Mouse (Mus musculus): ENCODE results near the gene Kif9. TPM values are rescaled to one million over a fixed set of nuclear protein-coding genes. Genes with fewer than 3 reads are reported as not detected.

Kif9 gene
- polyA plus RNA-seq, 1 experiment from 2014 or later: 1.2 TPM

- Histone ChIP-seq H3K27ac (ENCODE audit: low read length) (no peak overlapping the region), H3K9me3 (replicated peaks; ENCODE audit: control insufficient read depth, low read length) (no peaks in the 10 kb centered on the region), H3K4me3 (ENCODE audit: low read length) (no peak overlapping the region), H3K9ac (ENCODE audit: low read length) (no peak overlapping the region), H3K4me1 (ENCODE audit: control insufficient read depth, insufficient read depth, low read length) (no peaks in the 10 kb centered on the region), H3K36me3 (ENCODE audit: control insufficient read depth, insufficient read depth) (peaks cover 10% of the 10 kb centered on the region), H3K4me2 (ENCODE audit: low read depth, low read length) (no peak overlapping the region), H3K27me3 (ENCODE audit: control insufficient read depth, insufficient read depth, low read length) (no peaks in the 10 kb centered on the region)
- 59% methylated on average over 3 of the region's 3 CpGs for WGBS
- ATAC-seq (replicated peaks; ENCODE audit: extremely low read depth, insufficient read depth, low FRiP score): no peak
Measured at GRCm38 (mm10) chr9:110452523-110452922, 24.2 kb upstream of the Kif9 start.

- ATAC-seq (replicated peaks; ENCODE audit: extremely low read depth, insufficient read depth, low FRiP score): no peak
- H3K4me3 ChIP-seq (ENCODE audit: low read length): no peak overlapping the region
- peaks cover 12% of the 10 kb centered on the region for H3K4me1 ChIP-seq (ENCODE audit: control insufficient read depth, insufficient read depth, low read length)
- no peak overlapping the region for H3K4me2 ChIP-seq (ENCODE audit: low read depth, low read length)
- no peaks in the 10 kb centered on the region for H3K9me3 ChIP-seq (replicated peaks; ENCODE audit: control insufficient read depth, low read length)
- 90% methylated on average over 3 of the region's 3 CpGs for WGBS
- H3K27me3 ChIP-seq (ENCODE audit: control insufficient read depth, insufficient read depth, low read length): no peaks in the 10 kb centered on the region
- H3K27ac ChIP-seq (ENCODE audit: low read length): no peak overlapping the region
- H3K9ac ChIP-seq (ENCODE audit: low read length): no peak overlapping the region
- no peaks in the 10 kb centered on the region for H3K36me3 ChIP-seq (ENCODE audit: control insufficient read depth, insufficient read depth)
Measured at GRCm38 (mm10) chr9:110457926-110458325, 18.8 kb upstream of the Kif9 start.

GRCm38 (mm10) chr9:110459145-110459727 lies 17.5 kb upstream of the Kif9 start:
- H3K4me3 ChIP-seq (ENCODE audit: low read length): no peak overlapping the region
- peaks cover 12% of the 10 kb centered on the region for H3K4me1 ChIP-seq (ENCODE audit: control insufficient read depth, insufficient read depth, low read length)
- no peaks in the 10 kb centered on the region for H3K36me3 ChIP-seq (ENCODE audit: control insufficient read depth, insufficient read depth)
- no peak overlapping the region for H3K4me2 ChIP-seq (ENCODE audit: low read depth, low read length)
- no peak for ATAC-seq (replicated peaks; ENCODE audit: extremely low read depth, insufficient read depth, low FRiP score)
- no peak overlapping the region for H3K9ac ChIP-seq (ENCODE audit: low read length)
- no peaks in the 10 kb centered on the region for H3K9me3 ChIP-seq (replicated peaks; ENCODE audit: control insufficient read depth, low read length)
- H3K27me3 ChIP-seq (ENCODE audit: control insufficient read depth, insufficient read depth, low read length): no peaks in the 10 kb centered on the region
- peak overlapping the region; percentile 70 for H3K27ac ChIP-seq (ENCODE audit: low read length)
- 19% methylated on average over 2 of the region's 2 CpGs for WGBS

GRCm38 (mm10) chr9:110460884-110461815 lies 15.6 kb upstream of the Kif9 start:
- no peak overlapping the region for H3K4me2 ChIP-seq (ENCODE audit: low read depth, low read length)
- H3K27me3 ChIP-seq (ENCODE audit: control insufficient read depth, insufficient read depth, low read length): no peaks in the 10 kb centered on the region
- H3K27ac ChIP-seq (ENCODE audit: low read length): peak overlapping the region; percentile 46; the same call in 1 of the 2 replicates
- no peak overlapping the region for H3K4me3 ChIP-seq (ENCODE audit: low read length)
- no peak for ATAC-seq (replicated peaks; ENCODE audit: extremely low read depth, insufficient read depth, low FRiP score)
- H3K9me3 ChIP-seq (replicated peaks; ENCODE audit: control insufficient read depth, low read length): no peaks in the 10 kb centered on the region; the same call in 1 of the 2 replicates
- H3K4me1 ChIP-seq (ENCODE audit: control insufficient read depth, insufficient read depth, low read length): peaks cover 12% of the 10 kb centered on the region
- H3K9ac ChIP-seq (ENCODE audit: low read length): no peak overlapping the region
- WGBS: 70% methylated on average over 18 of the region's 18 CpGs
- H3K36me3 ChIP-seq (ENCODE audit: control insufficient read depth, insufficient read depth): no peaks in the 10 kb centered on the region; the same call in 1 of the 2 replicates

GRCm38 (mm10) chr9:110462321-110462720 lies 14.4 kb upstream of the Kif9 start:
- WGBS: 78% methylated on average over 7 of the region's 7 CpGs
- Histone ChIP-seq H3K27ac (ENCODE audit: low read length) (no peak overlapping the region), H3K4me2 (ENCODE audit: low read depth, low read length) (no peak overlapping the region), H3K4me1 (ENCODE audit: control insufficient read depth, insufficient read depth, low read length) (peaks cover 12% of the 10 kb centered on the region), H3K36me3 (ENCODE audit: control insufficient read depth, insufficient read depth) (no peaks in the 10 kb centered on the region; the same call in 1 of the 2 replicates), H3K27me3 (ENCODE audit: control insufficient read depth, insufficient read depth, low read length) (no peaks in the 10 kb centered on the region), H3K4me3 (ENCODE audit: low read length) (no peak overlapping the region), H3K9me3 (replicated peaks; ENCODE audit: control insufficient read depth, low read length) (no peaks in the 10 kb centered on the region; the same call in 1 of the 2 replicates), H3K9ac (ENCODE audit: low read length) (no peak overlapping the region)
- ATAC-seq (replicated peaks; ENCODE audit: extremely low read depth, insufficient read depth, low FRiP score): no peak

- H3K27me3 ChIP-seq (ENCODE audit: control insufficient read depth, insufficient read depth, low read length): no peaks in the 10 kb centered on the region
- no peak overlapping the region for H3K27ac ChIP-seq (ENCODE audit: low read length)
- H3K36me3 ChIP-seq (ENCODE audit: control insufficient read depth, insufficient read depth): no peaks in the 10 kb centered on the region; the same call in 1 of the 2 replicates
- H3K4me3 ChIP-seq (ENCODE audit: low read length): no peak overlapping the region
- peaks cover 8% of the 10 kb centered on the region for H3K4me1 ChIP-seq (ENCODE audit: control insufficient read depth, insufficient read depth, low read length)
- H3K9me3 ChIP-seq (replicated peaks; ENCODE audit: control insufficient read depth, low read length): no peaks in the 10 kb centered on the region; the same call in 1 of the 2 replicates
- H3K9ac ChIP-seq (ENCODE audit: low read length): no peak overlapping the region
- no peak overlapping the region for H3K4me2 ChIP-seq (ENCODE audit: low read depth, low read length)
- 86% methylated on average over 6 of the region's 6 CpGs for WGBS
- ATAC-seq (replicated peaks; ENCODE audit: extremely low read depth, insufficient read depth, low FRiP score): no peak
Measured at GRCm38 (mm10) chr9:110463983-110464591, 12.7 kb upstream of the Kif9 start.

- Histone ChIP-seq H3K27me3 (ENCODE audit: control insufficient read depth, insufficient read depth, low read length) (no peaks in the 10 kb centered on the region), H3K9me3 (replicated peaks; ENCODE audit: control insufficient read depth, low read length) (no peaks in the 10 kb centered on the region; the same call in 1 of the 2 replicates), H3K27ac (ENCODE audit: low read length) (no peak overlapping the region), H3K4me1 (ENCODE audit: control insufficient read depth, insufficient read depth, low read length) (no peaks in the 10 kb centered on the region), H3K9ac (ENCODE audit: low read length) (no peak overlapping the region), H3K36me3 (ENCODE audit: control insufficient read depth, insufficient read depth) (no peaks in the 10 kb centered on the region; the same call in 1 of the 2 replicates), H3K4me2 (ENCODE audit: low read depth, low read length) (no peak overlapping the region), H3K4me3 (ENCODE audit: low read length) (no peak overlapping the region)
- 91% methylated on average over 6 of the region's 6 CpGs for WGBS
- ATAC-seq (replicated peaks; ENCODE audit: extremely low read depth, insufficient read depth, low FRiP score): no peak
Measured at GRCm38 (mm10) chr9:110465336-110465735, 11.4 kb upstream of the Kif9 start.

GRCm38 (mm10) chr9:110466179-110466578 lies 10.6 kb upstream of the Kif9 start:
- no peak overlapping the region for H3K4me2 ChIP-seq (ENCODE audit: low read depth, low read length)
- H3K27ac ChIP-seq (ENCODE audit: low read length): no peak overlapping the region
- H3K4me1 ChIP-seq (ENCODE audit: control insufficient read depth, insufficient read depth, low read length): no peaks in the 10 kb centered on the region
- H3K9me3 ChIP-seq (replicated peaks; ENCODE audit: control insufficient read depth, low read length): no peaks in the 10 kb centered on the region; the same call in 1 of the 2 replicates
- no peak overlapping the region for H3K9ac ChIP-seq (ENCODE audit: low read length)
- no peaks in the 10 kb centered on the region; the same call in 1 of the 2 replicates for H3K36me3 ChIP-seq (ENCODE audit: control insufficient read depth, insufficient read depth)
- H3K4me3 ChIP-seq (ENCODE audit: low read length): no peak overlapping the region
- 81% methylated on average over 3 of the region's 3 CpGs for WGBS
- ATAC-seq (replicated peaks; ENCODE audit: extremely low read depth, insufficient read depth, low FRiP score): no peak
- H3K27me3 ChIP-seq (ENCODE audit: control insufficient read depth, insufficient read depth, low read length): no peaks in the 10 kb centered on the region

Data from heart, embryonic 16.5 days (tissue).